Mouse (Mus musculus) midbrain, embryonic 12.5 days (tissue): ENCODE results near the gene Fgf8. TPM values are rescaled to one million over a fixed set of nuclear protein-coding genes. Genes with fewer than 3 reads are reported as not detected.

Source experiments
- ATAC-seq: fragments of 200-750 bp; cut with Nextera tagmentation; 2 replicates; pipeline ENCODE4 v1.8.0; 2017; ENCODE audit warnings: low read depth, moderate TSS enrichment, moderate library complexity; ENCODE audit not compliant: low FRiP score
- H3K27ac ChIP-seq: fragments of 300-500 bp; sonication (generic); replicated peaks from 2 replicates; pipeline ENCODE4 v1.5.1; 2016; ENCODE audit warnings: mild to moderate bottlenecking
- H3K27me3 ChIP-seq: fragments of 300-500 bp; sonication (generic); 2 replicates; pipeline ENCODE4 v1.6.1; 2016; ENCODE audit warnings: mild to moderate bottlenecking
- H3K36me3 ChIP-seq: fragments of 300-500 bp; sonication (generic); 2 replicates; pipeline ENCODE4 v1.6.1; 2016
- H3K4me1 ChIP-seq: fragments of 300-500 bp; sonication (generic); 2 replicates; pipeline ENCODE4 v1.6.1; 2016
- H3K4me2 ChIP-seq: fragments of 300-500 bp; sonication (generic); replicated peaks from 2 replicates; pipeline ENCODE4 v1.6.1; 2016; ENCODE audit warnings: mild to moderate bottlenecking, moderate library complexity
- H3K4me3 ChIP-seq: fragments of 300-500 bp; sonication (generic); 2 replicates; pipeline ENCODE4 v1.5.1; 2016; ENCODE audit warnings: mild to moderate bottlenecking
- H3K9ac ChIP-seq: fragments of 300-500 bp; sonication (generic); replicated peaks from 2 replicates; pipeline ENCODE4 v1.6.1; 2016; ENCODE audit warnings: mild to moderate bottlenecking, moderate library complexity
- H3K9me3 ChIP-seq: fragments of 300-500 bp; sonication (generic); 2 replicates; pipeline ENCODE4 v1.6.1; 2016; ENCODE audit warnings: mild to moderate bottlenecking
- WGBS: fragments of 180-500 bp; shearing (Covaris S2); methylation state at CpG from one replicate; pipeline ENCODE4 v1.1.7; 2016; 5-methylcytosine and 5-hydroxymethylcytosine counted together
- polyA plus RNA-seq: library from polyadenylated mRNA; unstranded; fragments of >200 nt; fragmentation: Nextera tagmentation; extraction: Ambion mirVana; gene quantifications from 2 replicates; pipeline ENCODE4 v1.2.1, GENCODE M21; 2016

Fgf8 gene
- polyA plus RNA-seq, 1 experiment from 2014 or later = 4.3 TPM

DNA sequence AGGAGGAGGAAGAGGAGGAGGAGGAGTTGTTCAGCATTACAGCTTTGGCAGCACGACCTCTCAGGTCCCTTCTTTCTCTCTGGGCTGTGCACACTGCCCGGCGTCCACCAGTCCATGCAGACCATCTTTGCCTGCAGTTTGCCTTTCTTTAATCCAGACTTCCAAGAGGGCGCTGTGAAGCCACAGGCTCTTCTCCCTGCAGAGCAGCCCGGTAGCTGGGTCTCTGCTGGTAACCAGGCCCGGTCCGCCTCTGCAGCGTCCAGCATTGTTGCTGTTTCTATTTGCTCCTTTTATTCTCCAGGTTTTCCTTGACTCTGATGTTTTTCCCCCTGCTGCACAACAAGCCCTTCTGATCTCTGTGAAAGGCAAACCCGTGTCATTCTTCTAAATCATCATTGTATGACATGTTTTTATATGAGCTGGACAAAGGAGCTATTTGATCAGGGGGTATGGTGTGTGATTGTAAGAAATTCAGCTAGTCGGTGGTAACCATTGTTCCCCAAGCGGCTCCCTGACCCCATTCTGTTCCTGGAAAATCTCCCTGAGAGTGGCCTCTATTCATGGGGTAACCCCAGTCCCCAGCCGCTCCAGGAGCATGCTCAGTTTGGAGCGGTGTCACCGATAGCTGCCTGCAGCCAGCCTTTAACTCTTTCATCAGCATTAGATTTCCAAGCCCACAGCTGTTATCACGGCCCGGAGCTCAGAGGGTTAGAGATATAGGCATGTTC, 25.1 kb downstream of the Fgf8 start:
- 2% methylated on average over 16 of the region's 16 CpGs for WGBS
- H3K36me3 ChIP-seq = no peaks in the 10 kb centered on the region
- peak overlapping the region; percentile 32 for H3K9ac ChIP-seq
- ATAC-seq = peak; percentile 81
- H3K4me2 ChIP-seq = peak overlapping the region; percentile 47
- H3K27me3 ChIP-seq = peaks cover 82% of the 10 kb centered on the region
- peak overlapping the region; percentile 7 for H3K4me3 ChIP-seq
- no peaks in the 10 kb centered on the region for H3K9me3 ChIP-seq
- peak overlapping the region; percentile 63 for H3K27ac ChIP-seq
- H3K4me1 ChIP-seq = peaks cover 24% of the 10 kb centered on the region

DNA sequence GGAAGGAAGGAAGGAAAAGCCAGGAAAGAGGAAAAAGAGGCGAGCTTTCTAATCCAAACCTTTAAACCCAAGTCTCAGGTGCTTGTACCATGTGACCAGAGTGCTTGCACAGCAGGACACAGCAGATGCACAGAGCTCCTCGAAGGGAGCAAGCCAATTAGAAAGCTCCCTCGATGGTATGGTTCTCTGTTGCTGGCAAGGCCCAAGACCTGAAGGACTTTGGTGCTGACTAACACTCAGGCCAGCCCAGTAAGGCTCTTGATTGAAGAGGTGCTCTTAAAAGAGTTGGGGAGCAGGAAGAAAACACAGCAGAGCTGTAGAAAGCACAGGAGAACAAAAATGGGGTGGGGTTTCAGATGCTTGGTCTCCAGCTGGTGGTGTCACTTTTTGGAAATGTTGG, 34.0 kb downstream of the Fgf8 start:
- WGBS = 70% methylated on average over 3 of the region's 3 CpGs
- H3K36me3 ChIP-seq = no peaks in the 10 kb centered on the region
- ATAC-seq = no peak
- no peak overlapping the region for H3K4me2 ChIP-seq
- no peaks in the 10 kb centered on the region for H3K9me3 ChIP-seq
- no peak overlapping the region for H3K9ac ChIP-seq
- H3K4me1 ChIP-seq = no peaks in the 10 kb centered on the region
- H3K27ac ChIP-seq = no peak overlapping the region
- H3K27me3 ChIP-seq = peaks cover 40% of the 10 kb centered on the region
- H3K4me3 ChIP-seq = no peak overlapping the region

DNA sequence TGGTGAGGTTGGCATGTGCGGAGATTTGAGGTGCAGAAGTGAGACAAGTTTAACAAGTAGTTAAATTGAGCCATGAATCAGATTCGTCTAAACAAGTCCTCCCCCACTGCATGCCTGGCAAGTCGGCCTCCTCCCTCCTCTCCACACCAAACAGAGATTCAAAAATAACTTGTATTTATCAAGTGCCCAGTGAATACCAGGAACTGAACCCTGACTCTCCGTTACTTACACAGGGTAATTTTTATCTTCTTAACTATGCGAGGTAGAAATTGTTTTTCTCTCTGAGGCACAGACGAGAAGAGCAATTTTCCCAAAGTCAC, 46.5 kb downstream of the Fgf8 start:
- Histone ChIP-seq H3K27ac (no peak overlapping the region), H3K36me3 (no peaks in the 10 kb centered on the region), H3K4me2 (no peak overlapping the region), H3K27me3 (peaks cover 42% of the 10 kb centered on the region), H3K4me3 (no peak overlapping the region), H3K9me3 (no peaks in the 10 kb centered on the region), H3K9ac (no peak overlapping the region), H3K4me1 (peaks cover 10% of the 10 kb centered on the region; the same call in 1 of the 2 replicates)
- no peak for ATAC-seq
- WGBS = 55% methylated on average over 6 of the region's 6 CpGs

DNA sequence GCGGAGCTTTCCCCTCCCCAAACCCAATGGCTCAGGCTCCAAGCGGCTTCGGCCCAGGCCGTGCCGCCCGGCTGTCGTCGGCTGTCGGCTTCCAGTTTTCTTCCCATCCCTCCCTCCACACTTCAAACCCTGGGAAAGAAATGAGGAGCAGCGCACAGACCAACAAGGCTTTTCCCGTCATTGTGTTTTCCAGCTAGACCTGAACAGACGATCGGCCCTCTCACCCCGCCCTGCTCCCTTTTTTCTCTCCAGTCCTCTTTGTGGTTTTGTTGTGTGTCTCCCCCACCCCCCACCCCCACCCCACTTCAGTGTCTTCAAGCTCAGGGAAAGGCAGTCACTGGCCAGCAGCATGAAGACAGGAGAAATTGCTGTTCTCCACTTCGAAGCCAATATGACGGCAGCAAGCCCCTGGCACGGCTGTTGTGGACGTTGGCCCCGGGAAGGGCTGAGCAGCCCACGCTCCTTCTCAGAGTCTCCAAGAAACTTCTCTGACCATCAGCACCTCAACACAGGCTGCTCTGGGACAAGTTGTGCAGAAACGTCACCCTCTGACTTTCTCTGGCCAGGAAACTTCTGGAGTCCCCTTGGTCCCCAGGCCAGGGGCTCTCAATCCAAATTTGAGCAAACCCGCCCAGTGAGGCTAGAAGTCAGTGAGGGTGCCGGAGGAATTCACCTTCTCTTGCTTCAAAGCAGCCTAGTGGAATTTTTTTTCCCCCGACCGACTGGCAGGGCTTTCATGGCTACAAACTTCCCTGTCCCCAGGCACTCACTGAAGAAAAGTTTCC, 47.0 kb downstream of the Fgf8 start:
- peaks cover 44% of the 10 kb centered on the region for H3K27me3 ChIP-seq
- peak overlapping the region; percentile 35 for H3K4me2 ChIP-seq
- H3K9me3 ChIP-seq = no peaks in the 10 kb centered on the region
- H3K36me3 ChIP-seq = no peaks in the 10 kb centered on the region
- peaks cover 10% of the 10 kb centered on the region; the same call in 1 of the 2 replicates for H3K4me1 ChIP-seq
- ATAC-seq = no peak
- no peak overlapping the region for H3K4me3 ChIP-seq
- no peak overlapping the region for H3K27ac ChIP-seq
- 16% methylated on average over 25 of the region's 25 CpGs for whole genome bisulfite sequencing
- 0 out of 2 replicates have a peak overlapping the region, but pooled peaks have one; percentile 21 for H3K9ac ChIP-seq

DNA sequence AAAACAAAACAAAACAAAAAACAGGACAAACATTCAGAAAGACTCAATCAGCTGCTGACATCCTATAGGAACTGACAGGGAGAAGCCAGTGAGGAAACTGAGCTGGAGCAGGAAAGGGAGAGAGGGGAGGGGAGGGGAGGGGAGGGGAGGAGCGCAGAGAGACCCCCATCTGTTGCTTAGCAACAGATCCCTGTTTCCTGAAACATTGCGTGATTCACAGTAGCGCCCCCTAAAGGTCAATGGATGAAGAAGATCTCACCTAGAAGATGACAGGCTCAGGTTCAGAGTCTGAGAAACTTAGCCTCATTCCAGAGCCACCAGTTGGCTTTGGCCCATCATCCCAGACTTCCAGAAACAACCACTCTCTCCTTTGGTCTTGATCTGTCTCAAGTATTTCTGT, 48.7 kb downstream of the Fgf8 start:
- no peak overlapping the region for H3K9ac ChIP-seq
- H3K27me3 ChIP-seq = peaks cover 50% of the 10 kb centered on the region
- no peak for ATAC-seq
- no peak overlapping the region for H3K4me3 ChIP-seq
- H3K36me3 ChIP-seq = no peaks in the 10 kb centered on the region
- WGBS = 48% methylated on average over 3 of the region's 3 CpGs
- H3K27ac ChIP-seq = no peak overlapping the region
- no peaks in the 10 kb centered on the region for H3K9me3 ChIP-seq
- H3K4me2 ChIP-seq = no peak overlapping the region
- H3K4me1 ChIP-seq = peaks cover 10% of the 10 kb centered on the region; the same call in 1 of the 2 replicates

DNA sequence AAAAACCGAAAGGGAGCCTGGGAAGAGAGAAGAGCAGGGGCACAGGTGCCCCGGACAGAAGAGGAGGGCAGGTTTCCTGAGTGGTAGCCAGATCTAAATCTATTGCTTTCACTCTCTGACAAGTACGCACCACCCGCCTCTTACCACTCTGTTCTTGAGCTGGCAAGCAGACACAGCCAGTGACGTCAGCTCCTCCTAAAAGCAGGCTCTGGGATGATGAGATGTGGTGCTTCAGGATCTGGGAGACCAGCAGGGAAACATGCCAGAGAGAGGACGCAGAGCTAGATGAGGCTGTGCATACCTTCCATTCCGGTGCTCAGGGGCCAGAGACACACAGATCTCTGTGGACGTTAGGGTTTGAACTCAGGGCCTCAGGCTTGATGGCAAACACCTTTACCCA, 50.5 kb downstream of the Fgf8 start:
- Histone ChIP-seq H3K9ac (no peak overlapping the region), H3K27ac (no peak overlapping the region), H3K27me3 (peaks cover 51% of the 10 kb centered on the region), H3K4me1 (peaks cover 10% of the 10 kb centered on the region; the same call in 1 of the 2 replicates), H3K9me3 (no peaks in the 10 kb centered on the region), H3K4me2 (no peak overlapping the region), H3K4me3 (no peak overlapping the region), H3K36me3 (no peaks in the 10 kb centered on the region)
- ATAC-seq = no peak
- 93% methylated on average over 8 of the region's 8 CpGs for WGBS

DNA sequence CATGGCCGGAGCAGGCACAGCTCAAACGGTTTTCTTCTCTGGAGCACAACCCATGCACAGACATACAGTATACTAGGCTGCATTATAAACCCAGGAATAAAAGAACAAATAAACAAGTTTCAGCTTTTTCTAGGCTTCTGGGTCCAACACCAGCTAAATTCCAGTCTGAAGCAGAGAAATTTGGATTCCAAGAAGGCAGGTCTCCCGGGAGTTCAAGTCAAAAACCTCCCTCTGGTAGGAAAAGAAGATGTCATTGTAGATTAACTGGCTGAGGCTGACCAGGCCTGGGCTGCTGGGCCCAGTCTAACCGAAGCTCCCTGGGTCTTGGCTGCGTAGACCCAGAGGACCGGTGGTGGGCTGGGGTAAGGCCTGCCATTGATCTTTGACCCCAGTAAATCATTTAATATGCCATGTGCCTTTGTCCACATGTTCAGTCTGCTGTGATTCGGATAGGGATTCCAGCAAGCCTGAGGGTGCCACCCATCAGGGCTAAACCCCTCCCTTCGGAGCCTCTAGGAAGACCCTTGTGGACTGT, 51.6 kb downstream of the Fgf8 start:
- no peak for ATAC-seq
- 71% methylated on average over 8 of the region's 8 CpGs for WGBS
- Histone ChIP-seq H3K9me3 (no peaks in the 10 kb centered on the region), H3K4me3 (no peak overlapping the region), H3K27ac (no peak overlapping the region), H3K4me1 (peaks cover 10% of the 10 kb centered on the region; the same call in 1 of the 2 replicates), H3K4me2 (no peak overlapping the region), H3K36me3 (no peaks in the 10 kb centered on the region), H3K27me3 (peaks cover 50% of the 10 kb centered on the region), H3K9ac (no peak overlapping the region)

DNA sequence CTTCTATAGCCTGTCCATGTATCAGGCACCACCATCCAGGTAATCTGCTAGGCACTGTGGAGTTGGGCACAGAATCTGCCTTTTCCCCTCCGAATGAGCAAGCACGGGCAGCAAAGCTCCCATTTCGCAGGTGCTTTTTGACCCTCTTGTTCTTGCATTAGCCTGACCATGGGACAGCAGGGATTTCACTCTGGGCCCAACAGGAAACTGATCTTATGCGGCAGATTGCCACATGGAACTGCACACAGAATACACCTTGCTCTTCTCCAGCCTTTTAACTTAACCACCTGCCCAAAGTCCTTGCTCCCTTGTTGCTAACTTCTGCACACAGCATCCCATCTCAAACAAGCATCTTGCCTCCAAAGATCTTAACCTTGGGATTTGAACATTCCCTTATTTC, 55.7 kb downstream of the Fgf8 start:
- Histone ChIP-seq H3K36me3 (no peaks in the 10 kb centered on the region), H3K27me3 (peaks cover 38% of the 10 kb centered on the region), H3K4me1 (no peaks in the 10 kb centered on the region), H3K27ac (no peak overlapping the region), H3K4me2 (no peak overlapping the region), H3K9ac (no peak overlapping the region), H3K4me3 (no peak overlapping the region), H3K9me3 (no peaks in the 10 kb centered on the region)
- 72% methylated on average over 4 of the region's 4 CpGs for WGBS
- no peak for ATAC-seq

Other genes starting within 250 kb of the Fgf8 start
- gene Poll, start 182.4 kb downstream of the Fgf8 start, polyA plus RNA-seq = 15.9 and 17.0 TPM in 2 replicates
- gene Gm17018, start 182.3 kb downstream of the Fgf8 start, polyA plus RNA-seq = 41.4 and 41.9 TPM in 2 replicates
- 4.2 and 5.9 TPM in 2 replicates for gene Fbxw4, start 82.6 kb downstream of the Fgf8 start, polyA plus RNA-seq
- gene Npm3, start 6.7 kb upstream of the Fgf8 start, polyA plus RNA-seq = 7.7 and 8.4 TPM in 2 replicates
- 115 and 123 TPM in 2 replicates for gene Mgea5, start 40.9 kb upstream of the Fgf8 start, polyA plus RNA-seq
- gene Kcnip2, start 73.1 kb upstream of the Fgf8 start, polyA plus RNA-seq = 1.2 and 1.9 TPM in 2 replicates